ENCODE assay signal across 10 mouse cellular contexts in genomic region chr12:100997830-100998563, GRCm38 (mm10). TPM values are rescaled to one million over a fixed set of nuclear protein-coding genes. Genes with fewer than 3 reads are reported as not detected.
DNase-seq lines count a peak whose midpoint lies in the region; TF ChIP-seq lines count a peak whose summit lies in the region.
"Had no signal": no experiment of that assay in that cellular context is flagged by ENCODE, and none has a peak within 500 bp of the region (broad histone marks: within the 10 kb centered on the region; RNA-seq: fewer than 3 reads in every experiment).

No protein-coding gene starts in this region.

- 12% methylated on average over 10 of the region's 10 CpGs for WGBS in small intestine, adult 2 months

- TF ChIP-seq POLR2A in small intestine, adult 2 months (IDR thresholded peaks at IDR 0.05; ENCODE audit: low read depth, low read length), result no peak

- peak; percentile 61 for DNase-seq in retina, postnatal 1 day
- no peak for DNase-seq in retina, embryonic 14.5 days (ENCODE audit: low spot score)
- DNase-seq in embryo, embryonic 11.5 days (ENCODE audit: low read depth, low spot score), result peak; percentile 49
- DNase-seq in hindlimb bud, embryonic 11.5 days (ENCODE audit: extremely low spot score, low read depth, low spot score), result peak; percentile 88
- no peak for DNase-seq in layer of hippocampus, postnatal 14 days (ENCODE audit: low spot score in 2 of 2)
- no peak for DNase-seq in right cerebral cortex, adult 18-20 months
- no peak for DNase-seq in spleen, postnatal 4 days (ENCODE audit: low spot score in 2 of 2)
- DNase-seq: lung, postnatal 36 days; thymus, postnatal 36 days had no signal

- no peak for TF ChIP-seq CTCF in small intestine, adult 2 months (IDR thresholded peaks at IDR 0.05; ENCODE audit: extremely low read depth, insufficient read length, insufficient replicate concordance, low read depth, low read length)

- no peaks in the 10 kb centered on the region for H3K27me3 ChIP-seq in small intestine, adult 2 months (ENCODE audit: control insufficient read depth, insufficient read depth, low read length)

- H3K27ac ChIP-seq in small intestine, adult 2 months (ENCODE audit: insufficient read depth, low read depth, low read length), result peak overlapping the region; percentile 20; the same call in 1 of the 2 replicates

- no peak overlapping the region for H3K4me3 ChIP-seq in small intestine, adult 2 months (ENCODE audit: low read depth, low read length)

- no peaks in the 10 kb centered on the region for H3K36me3 ChIP-seq in small intestine, adult 2 months (ENCODE audit: control insufficient read depth, insufficient read depth, low read length)

- H3K4me1 ChIP-seq in small intestine, adult 2 months (ENCODE audit: control insufficient read depth, insufficient read depth, insufficient read length, low read length), result peaks cover 60% of the 10 kb centered on the region

RNA-seq across cellular contexts. Expression of gene Ccdc88c, which starts 30.9 kb away (rescaled TPM):
- 10.2 and 11.7 TPM in 2 replicates for polyA plus RNA-seq in small intestine, adult 2 months (2012; rRNA removed)
- total RNA-seq in layer of hippocampus, postnatal 14 days (2021), result 10 to 100 TPM; 33.5 to 38.3 TPM

Comparison
In these comparisons a context has a peak if more than half of its experiments do, and no peak if none do; other contexts are left out.
1. DNase-seq: peak in retina, postnatal 1 day (single experiment), embryo, embryonic 11.5 days (single experiment) and hindlimb bud, embryonic 11.5 days (single experiment); none in retina, embryonic 14.5 days (single experiment), layer of hippocampus, postnatal 14 days (0 of 2), right cerebral cortex, adult 18-20 months (single experiment) and spleen, postnatal 4 days (0 of 2).